Comparison of ENCODE assay signal across 8 mouse cellular contexts in genomic region chr2:164912151-164912550, GRCm38 (mm10). TPM values are rescaled to one million over a fixed set of nuclear protein-coding genes. Genes with fewer than 3 reads are reported as not detected.
DNase-seq lines count a peak whose midpoint lies in the region; ATAC-seq lines count a peak whose summit lies in the region.

No protein-coding gene starts in this region.

- peak overlapping the region; percentile 89 for H3K4me2 ChIP-seq in heart, embryonic 13.5 days

- 6% methylated on average over 12 of the region's 12 CpGs for WGBS in heart, embryonic 13.5 days

- peaks cover 24% of the 10 kb centered on the region for H3K4me1 ChIP-seq in heart, embryonic 13.5 days

- intact Hi-C loops in left cerebral cortex, postnatal 4 days (cut with DNase I): no loop called here

- ATAC-seq in heart, embryonic 13.5 days (ENCODE audit: extremely low read depth, insufficient number of reproducible peaks, low FRiP score, low TSS enrichment): peak; percentile 19; the same call in 1 of the 2 replicates

- peaks cover 22% of the 10 kb centered on the region for H3K36me3 ChIP-seq in heart, embryonic 13.5 days

- H3K4me3 ChIP-seq in heart, embryonic 13.5 days: peak overlapping the region; percentile 69

- H3K9ac ChIP-seq in heart, embryonic 13.5 days: peak overlapping the region; percentile 96

- H3K27me3 ChIP-seq in heart, embryonic 13.5 days (replicated peaks): no peaks in the 10 kb centered on the region

- DNase-seq in left cerebral cortex, adult 11 months (ENCODE audit: low spot score): peak; percentile 62
- DNase-seq in left cerebral cortex, postnatal 4 days: no peak
- DNase-seq in c-Kit-positive CD71-negative TER-119-negative erythroid progenitor cells, embryonic 14.5 days (ENCODE audit: low read depth): peak; percentile 24
- peak; percentile 88 for DNase-seq in layer of hippocampus, adult 9-11 months
- DNase-seq in lung, postnatal 36 days: peak; percentile 44
- DNase-seq in right cerebral cortex, postnatal 4 days: peak; percentile 39
- DNase-seq in urinary bladder, adult 2 months (ENCODE audit: low spot score): no peak

- no peaks in the 10 kb centered on the region for H3K9me3 ChIP-seq in heart, embryonic 13.5 days

- peak overlapping the region; percentile 99 for H3K27ac ChIP-seq in heart, embryonic 13.5 days (replicated peaks)

RNA-seq across cellular contexts. Expression of gene Zfp335, which starts 0.6 kb away (rescaled TPM):
- 10 to 100 TPM; 30.0 to 31.2 TPM for total RNA-seq in left cerebral cortex, postnatal 4 days (2021)
- polyA plus RNA-seq in heart, embryonic 13.5 days (2015; fragmentation: Nextera tagmentation; extraction: Ambion mirVana): 8.8 and 9.2 TPM in 2 replicates
- polyA plus RNA-seq in urinary bladder, adult 2 months (2012; rRNA removed): 15.6 and 16.3 TPM in 2 replicates

RNA-seq across cellular contexts. Expression of gene Mmp9, which starts 28.4 kb away (rescaled TPM):
- total RNA-seq in left cerebral cortex, postnatal 4 days (2021): 1 to 10 TPM; 2.1 to 2.3 TPM
- polyA plus RNA-seq in heart, embryonic 13.5 days (2015; fragmentation: Nextera tagmentation; extraction: Ambion mirVana): 0.33 and 0.36 TPM in 2 replicates
- polyA plus RNA-seq in urinary bladder, adult 2 months (2012; rRNA removed): 13.0 and 13.5 TPM in 2 replicates

RNA-seq across cellular contexts. Expression of gene Pcif1, which starts 33.0 kb away (rescaled TPM):
- 10 to 100 TPM; 53.9 to 61.4 TPM for total RNA-seq in left cerebral cortex, postnatal 4 days (2021)
- 56.0 and 63.1 TPM in 2 replicates for polyA plus RNA-seq in heart, embryonic 13.5 days (2015; fragmentation: Nextera tagmentation; extraction: Ambion mirVana)
- polyA plus RNA-seq in urinary bladder, adult 2 months (2012; rRNA removed): 27.8 and 29.4 TPM in 2 replicates

RNA-seq across cellular contexts. Expression of gene Slc12a5, which starts 48.5 kb away (rescaled TPM):
- 100 to 1,000 TPM; 158 to 181 TPM for total RNA-seq in left cerebral cortex, postnatal 4 days (2021)
- 0.42 and 0.56 TPM in 2 replicates for polyA plus RNA-seq in heart, embryonic 13.5 days (2015; fragmentation: Nextera tagmentation; extraction: Ambion mirVana)
- 1.0 and 1.2 TPM in 2 replicates for polyA plus RNA-seq in urinary bladder, adult 2 months (2012; rRNA removed)

RNA-seq across cellular contexts. Expression of gene Pltp, which starts 54.6 kb away (rescaled TPM):
- 10 to 100 TPM; 63.5 to 71.3 TPM for total RNA-seq in left cerebral cortex, postnatal 4 days (2021)
- 11.8 and 14.9 TPM in 2 replicates for polyA plus RNA-seq in heart, embryonic 13.5 days (2015; fragmentation: Nextera tagmentation; extraction: Ambion mirVana)
- polyA plus RNA-seq in urinary bladder, adult 2 months (2012; rRNA removed): 247 and 252 TPM in 2 replicates

Comparison
In these comparisons a context has a peak if more than half of its experiments do, and no peak if none do; other contexts are left out.
1. DNase-seq: peak in left cerebral cortex, adult 11 months (single experiment), c-Kit-positive CD71-negative TER-119-negative erythroid progenitor cells, embryonic 14.5 days (single experiment), layer of hippocampus, adult 9-11 months (single experiment), lung, postnatal 36 days (single experiment) and right cerebral cortex, postnatal 4 days (single experiment); none in left cerebral cortex, postnatal 4 days (single experiment) and urinary bladder, adult 2 months (single experiment).
2. RNA of gene Mmp9, which starts 28.4 kb away (polyA plus RNA-seq): 13.0 to 13.5 TPM in urinary bladder, adult 2 months; 0.33 to 0.36 TPM in heart, embryonic 13.5 days; every median in the first group is over 10 times any median in the second.